Mouse (Mus musculus) testis, adult 2 months (tissue): ENCODE results near the gene Prap1.

Experiments
- CTCF ChIP-seq: fragments of 200-500 bp; IDR thresholded peaks from 2 replicates; pipeline ENCODE4 v1.5.1; 2012; ENCODE audit warnings: low read depth, mild to moderate bottlenecking, inconsistent platforms, low read length, moderate library complexity; ENCODE audit not compliant: control insufficient read depth, insufficient read depth, insufficient replicate concordance
- POLR2A ChIP-seq: fragments of 200-500 bp; IDR thresholded peaks from 2 replicates; pipeline ENCODE4 v1.6.1; 2012; ENCODE audit warnings: low read depth, mild to moderate bottlenecking, inconsistent platforms, low read length, moderate library complexity; ENCODE audit not compliant: control insufficient read depth

GRCm38 (mm10) chr7:140060936-140061831, 32.0 kb upstream of the Prap1 start:
- TF ChIP-seq POLR2A, result no peak
- no peak for TF ChIP-seq CTCF
